In genomic region chr13:63385234-63385633, GRCm38 (mm10) we compare ENCODE assay signal across 19 mouse cellular contexts.
DNase-seq lines count a peak whose midpoint lies in the region; ATAC-seq lines count a peak whose summit lies in the region.
"Had no signal": no experiment of that assay in that cellular context is flagged by ENCODE, and none has a peak within 500 bp of the region (broad histone marks: within the 10 kb centered on the region; RNA-seq: fewer than 3 reads in every experiment).

No protein-coding gene starts in this region.

- H3K27me3 ChIP-seq in midbrain, embryonic 13.5 days = no peaks in the 10 kb centered on the region
- H3K27me3 ChIP-seq: embryonic facial prominence, embryonic 13.5 days; forebrain, embryonic 12.5 days; hindbrain, embryonic 13.5 days; intestine, embryonic 15.5 days had no signal

- H3K9me3 ChIP-seq in midbrain, embryonic 13.5 days = 0 out of 2 replicates have a peak, but pooled peaks cover 4% of the 10 kb centered on the region
- H3K9me3 ChIP-seq: embryonic facial prominence, embryonic 13.5 days; forebrain, embryonic 12.5 days; heart, embryonic 10.5 days; hindbrain, embryonic 13.5 days; intestine, embryonic 15.5 days had no signal

- no peak overlapping the region for H3K4me2 ChIP-seq in midbrain, embryonic 13.5 days (replicated peaks)
- H3K4me2 ChIP-seq: embryonic facial prominence, embryonic 13.5 days; forebrain, embryonic 12.5 days; hindbrain, embryonic 13.5 days; intestine, embryonic 15.5 days had no signal

- no peak overlapping the region for H3K9ac ChIP-seq in midbrain, embryonic 13.5 days (replicated peaks)
- H3K9ac ChIP-seq: embryonic facial prominence, embryonic 13.5 days; forebrain, embryonic 12.5 days; hindbrain, embryonic 13.5 days; intestine, embryonic 15.5 days had no signal

- H3K36me3 ChIP-seq in midbrain, embryonic 13.5 days = peaks cover 6% of the 10 kb centered on the region; the same call in 1 of the 2 replicates
- H3K36me3 ChIP-seq: forebrain, embryonic 12.5 days; intestine, embryonic 15.5 days had no signal

- 88% methylated on average over 2 of the region's 2 CpGs for WGBS in midbrain, embryonic 13.5 days

- peak; percentile 36 for DNase-seq in heart, adult 11 months
- no peak for DNase-seq in heart, adult 8-10 months (ENCODE audit: low spot score)
- peak; percentile 77 to 84 for DNase-seq in cerebellum, adult 18-20 months
- DNase-seq in cerebellum, adult 9-11 months = peak; percentile 79
- peak; percentile 65 to 71 for DNase-seq in cerebellum, postnatal 36 days
- DNase-seq in layer of hippocampus, adult 11-12 months (ENCODE audit: low spot score) = no peak
- no peak for DNase-seq in retina, embryonic 14.5 days (ENCODE audit: low spot score)
- DNase-seq: adrenal gland, postnatal 10 days; gastrocnemius, postnatal 10 days; heart, postnatal 10 days; heart, postnatal 4 days; kidney, adult 18-20 months had no signal

- no peak overlapping the region for H3K27ac ChIP-seq in midbrain, embryonic 13.5 days
- H3K27ac ChIP-seq: embryonic facial prominence, embryonic 13.5 days; forebrain, embryonic 12.5 days; heart, embryonic 10.5 days; hindbrain, embryonic 13.5 days; intestine, embryonic 15.5 days had no signal

- no peak overlapping the region for H3K4me3 ChIP-seq in midbrain, embryonic 13.5 days (replicated peaks)
- H3K4me3 ChIP-seq: embryonic facial prominence, embryonic 13.5 days; forebrain, embryonic 12.5 days; heart, embryonic 10.5 days; hindbrain, embryonic 13.5 days; intestine, embryonic 15.5 days had no signal

- H3K4me1 ChIP-seq in midbrain, embryonic 13.5 days (replicated peaks) = no peaks in the 10 kb centered on the region
- H3K4me1 ChIP-seq: forebrain, embryonic 12.5 days; heart, embryonic 10.5 days; hindbrain, embryonic 13.5 days; intestine, embryonic 15.5 days had no signal

- ATAC-seq in midbrain, embryonic 13.5 days = no peak
- ATAC-seq: forebrain, embryonic 16.5 days; intestine, embryonic 15.5 days had no signal

Comparison
In these comparisons a context has a peak if more than half of its experiments do, and no peak if none do; other contexts are left out.
1. DNase-seq: peak in heart, adult 11 months (single experiment), cerebellum, adult 18-20 months (2 of 2), cerebellum, adult 9-11 months (single experiment) and cerebellum, postnatal 36 days (2 of 2); none in heart, adult 8-10 months (single experiment), layer of hippocampus, adult 11-12 months (single experiment) and retina, embryonic 14.5 days (single experiment).